Mouse (Mus musculus) lung, postnatal 4 days (tissue): Measurements from ENCODE around the gene Gabpb1.
A peak's percentile ranks its signal among the peaks of the same experiment; 100 is the strongest.

Experiments
- DNase-seq, 2 experiments: peaks; one replicate each; pipeline ENCODE4 v3.0.0; 2021

The Gabpb1 gene

GRCm38 (mm10) chr2:126676122-126676515, at the start of gene Gabpb1:
Gene Gabpb1 (minus strand): TSS chr2:126676337.
- no peak for DNase-seq

- DNase-seq: no peak
Observed at GRCm38 (mm10) chr2:126712950-126713349, 36.8 kb upstream of the Gabpb1 start.

GRCm38 (mm10) chr2:126712526-126712925, 36.4 kb upstream of the Gabpb1 start:
- no peak for DNase-seq

GRCm38 (mm10) chr2:126708361-126708760, 32.2 kb upstream of the Gabpb1 start:
- DNase-seq: no peak

- no peak for DNase-seq
Observed at GRCm38 (mm10) chr2:126707438-126707779, 31.3 kb upstream of the Gabpb1 start.

GRCm38 (mm10) chr2:126706759-126707437, 30.8 kb upstream of the Gabpb1 start, which contains the start of gene Usp8:
Gene Usp8 (plus strand): TSS chr2:126707328.
- peak; percentile 98 to 99 for DNase-seq

- peak in 1 of 2 experiments; percentile 27 for DNase-seq
Observed at GRCm38 (mm10) chr2:126695285-126695684, 19.1 kb upstream of the Gabpb1 start.

- no peak for DNase-seq
Observed at GRCm38 (mm10) chr2:126691290-126691689, 15.2 kb upstream of the Gabpb1 start.

- no peak for DNase-seq
Observed at GRCm38 (mm10) chr2:126682937-126683336, 6.8 kb upstream of the Gabpb1 start.

- no peak for DNase-seq
Observed at GRCm38 (mm10) chr2:126682333-126682732, 6.2 kb upstream of the Gabpb1 start.

- DNase-seq: no peak
Observed at GRCm38 (mm10) chr2:126677366-126677765, 1.2 kb upstream of the Gabpb1 start.

- DNase-seq: peak; percentile 91 to 95
Observed at GRCm38 (mm10) chr2:126675169-126676121, 692 bp downstream of the Gabpb1 start.

GRCm38 (mm10) chr2:126674441-126675168, 1.5 kb downstream of the Gabpb1 start:
- DNase-seq: peak; percentile 70 to 74

GRCm38 (mm10) chr2:126673317-126674242, 2.6 kb downstream of the Gabpb1 start:
- DNase-seq: no peak

GRCm38 (mm10) chr2:126668621-126669252, 7.4 kb downstream of the Gabpb1 start:
- no peak for DNase-seq

- DNase-seq: no peak
Observed at GRCm38 (mm10) chr2:126665984-126666383, 10.2 kb downstream of the Gabpb1 start.

GRCm38 (mm10) chr2:126663481-126663880, 12.7 kb downstream of the Gabpb1 start:
- DNase-seq: peak in 1 of 2 experiments; percentile 34

GRCm38 (mm10) chr2:126652929-126653328, 23.2 kb downstream of the Gabpb1 start:
- no peak for DNase-seq

GRCm38 (mm10) chr2:126647762-126648161, 28.4 kb downstream of the Gabpb1 start:
- DNase-seq: no peak

- DNase-seq: no peak
Observed at GRCm38 (mm10) chr2:126646461-126646860, 29.7 kb downstream of the Gabpb1 start.

GRCm38 (mm10) chr2:126644768-126645167, 31.4 kb downstream of the Gabpb1 start:
- DNase-seq: no peak
